Mouse (Mus musculus) lung, postnatal 36 days (tissue): ENCODE results near the gene Stmnd1.
"Not testable (repeated sequence)": the region's sequence is repeated elsewhere in the genome, so short reads cannot be mapped to it uniquely, and the experiment has no call there.

Source experiments
- DNase-seq: peaks from one replicate; pipeline ENCODE4 v3.0.0; 2022; ENCODE audit warnings: mixed read lengths

The Stmnd1 gene

GRCm38 (mm10) chr13:46290537-46290936 is 17.0 kb downstream of the Stmnd1 start:
- DNase-seq, result no peak

GRCm38 (mm10) chr13:46294365-46294764 is 20.8 kb downstream of the Stmnd1 start:
- no peak for DNase-seq

DNA sequence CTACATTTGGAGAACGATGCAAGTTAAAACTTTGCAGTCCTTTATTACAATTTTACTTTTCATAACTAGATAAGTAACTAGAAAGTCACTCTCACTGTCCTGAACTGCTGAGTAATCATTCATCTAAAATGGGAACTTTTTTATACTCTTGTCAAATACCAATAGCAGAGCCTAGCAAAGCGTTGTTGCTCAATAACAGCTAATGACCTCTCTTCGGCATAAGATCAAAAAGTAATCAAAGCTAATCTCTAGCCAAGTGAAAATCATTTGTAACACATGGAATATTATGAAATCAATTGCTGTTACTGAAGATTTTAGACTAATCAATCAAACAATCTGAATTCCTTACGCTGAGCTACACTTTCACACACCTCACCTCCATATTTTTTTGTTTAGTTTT is 24.2 kb downstream of the Stmnd1 start:
- no peak for DNase-seq

- DNase-seq, result peak; percentile 80
These were observed 37.3 kb downstream of the Stmnd1 start for GRCm38 (mm10) chr13:46310790-46311189.

DNA sequence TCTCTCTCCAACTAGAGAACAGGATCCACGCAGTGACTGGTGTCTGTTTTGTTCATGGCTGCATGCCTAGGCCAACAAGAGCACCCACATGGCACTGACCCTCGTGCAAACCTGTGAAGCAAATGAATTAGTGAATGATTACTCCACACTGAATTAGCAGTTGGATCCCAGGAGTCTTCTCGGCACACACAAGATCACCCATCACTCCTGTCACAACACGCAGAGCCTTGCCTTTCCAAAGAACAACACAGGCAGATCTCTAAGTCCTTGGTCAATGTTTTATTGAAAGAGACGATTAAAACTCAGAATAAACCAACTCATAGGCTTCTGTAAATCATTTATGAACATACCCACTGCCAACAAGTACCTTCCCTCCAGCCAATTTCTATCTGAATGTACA is 39.7 kb downstream of the Stmnd1 start:
- DNase-seq, result no peak

DNA sequence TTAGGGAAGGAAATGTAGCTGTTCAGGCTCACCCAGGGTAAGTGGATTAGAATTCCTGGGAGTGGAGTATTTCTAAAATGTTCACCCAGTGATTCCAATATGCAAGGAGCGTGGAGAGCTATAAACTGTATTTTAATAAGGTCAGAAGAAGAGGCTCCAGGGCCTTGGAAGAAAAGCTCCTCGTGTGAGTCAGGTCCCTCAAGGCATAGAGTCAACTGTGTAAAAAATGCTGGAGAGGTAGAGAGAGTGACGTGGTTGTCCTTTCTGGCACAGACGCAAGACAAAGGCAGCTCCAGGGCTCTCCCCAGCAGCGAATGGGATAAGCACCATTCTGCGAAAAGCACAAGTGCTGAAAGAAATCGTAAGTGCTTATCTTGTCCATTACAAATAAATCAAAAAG is 41.6 kb downstream of the Stmnd1 start:
- DNase-seq, result no peak

DNA sequence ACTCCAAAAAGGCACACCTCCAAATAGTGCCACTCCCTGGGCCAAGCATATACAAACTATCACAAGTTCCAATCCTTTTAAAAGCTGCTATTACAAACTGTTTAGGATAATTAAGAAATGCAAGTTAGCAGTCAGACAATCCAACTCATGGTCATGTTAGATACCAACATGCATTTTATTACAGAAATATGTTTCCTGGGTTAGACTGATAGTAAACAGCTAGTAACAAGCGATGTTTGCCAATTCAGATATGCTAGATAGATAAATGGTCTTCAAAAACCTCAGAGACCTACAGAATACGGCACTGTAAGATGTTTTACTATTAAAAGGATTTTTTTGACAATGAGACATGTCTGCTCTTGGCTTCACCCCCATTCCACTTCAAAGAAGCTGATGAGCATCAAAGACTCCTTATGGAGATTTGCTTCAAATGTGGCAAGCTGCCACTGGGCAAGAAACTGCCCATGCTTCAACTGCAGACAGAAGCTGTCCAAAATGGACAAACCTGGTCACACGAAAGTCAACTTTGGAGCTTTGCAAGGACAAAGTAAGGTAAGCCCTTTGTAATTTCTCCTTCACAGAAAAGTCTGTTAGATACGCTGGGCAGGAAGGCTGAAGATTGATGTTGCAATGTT is 52.9 kb downstream of the Stmnd1 start:
- no peak for DNase-seq

DNA sequence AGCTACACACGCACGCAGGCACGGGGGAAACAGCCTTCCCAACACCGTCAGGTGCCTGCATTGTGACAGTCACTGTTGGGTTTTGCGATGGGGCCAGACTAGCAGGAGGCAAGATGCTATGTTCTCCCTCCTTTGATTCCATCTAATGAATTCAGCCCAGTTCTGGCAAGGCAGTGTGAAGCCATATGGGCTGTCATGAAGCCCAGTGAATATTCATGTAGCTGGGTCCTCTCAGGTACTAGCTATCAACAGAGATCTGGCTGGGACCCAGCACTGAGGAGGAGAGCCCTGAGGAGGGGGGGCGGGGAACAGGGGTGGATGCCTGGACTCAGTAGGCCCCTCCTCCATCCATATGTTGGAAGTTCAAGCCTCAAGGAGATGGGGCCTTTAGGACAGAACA is 61.5 kb downstream of the Stmnd1 start:
- no peak for DNase-seq

- DNase-seq, result not testable (repeated sequence)
These were observed 62.8 kb downstream of the Stmnd1 start for GRCm38 (mm10) chr13:46336281-46336680.

- no peak for DNase-seq
These were observed 64.3 kb downstream of the Stmnd1 start for GRCm38 (mm10) chr13:46337791-46338190.

DNA sequence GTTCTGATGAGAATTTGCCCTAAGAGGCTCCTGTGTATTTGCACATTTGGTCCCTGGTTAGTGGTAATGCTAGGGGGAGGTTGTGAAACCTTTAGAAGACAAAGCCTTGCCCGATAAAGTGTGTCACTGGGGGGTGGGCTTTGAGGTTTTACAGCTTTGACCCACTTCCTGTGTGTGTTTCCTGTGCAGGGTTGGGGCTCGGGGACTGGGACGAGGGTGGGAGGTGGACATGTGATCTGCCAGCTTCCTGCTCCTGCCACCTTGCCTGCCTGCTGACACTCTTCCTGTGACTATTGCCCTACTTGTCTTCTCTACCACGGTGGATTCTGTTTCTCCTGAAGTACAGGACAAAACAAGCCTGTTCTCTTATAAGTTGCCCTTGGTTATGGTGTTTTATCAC is 66.4 kb downstream of the Stmnd1 start:
- peak; percentile 51 for DNase-seq

DNA sequence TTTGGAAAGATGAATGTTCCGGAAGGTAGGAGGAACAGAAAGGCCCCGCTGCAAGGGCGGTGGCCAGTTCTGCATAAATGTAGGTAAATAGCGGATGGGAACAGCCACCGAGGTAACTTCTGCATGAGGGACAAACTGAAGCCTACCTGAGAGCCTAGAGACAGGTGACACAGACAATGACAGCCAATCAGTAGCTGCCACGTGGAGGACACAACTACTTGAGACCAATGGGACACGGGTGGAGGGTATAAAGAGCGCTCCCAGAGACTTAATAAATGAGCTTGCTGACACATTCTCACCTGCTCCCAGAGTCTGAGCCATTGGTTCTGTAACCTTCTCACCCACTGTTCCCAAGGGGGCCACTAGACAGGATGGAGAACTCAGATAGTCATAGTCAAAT is 67.1 kb downstream of the Stmnd1 start:
- DNase-seq, result no peak

DNA sequence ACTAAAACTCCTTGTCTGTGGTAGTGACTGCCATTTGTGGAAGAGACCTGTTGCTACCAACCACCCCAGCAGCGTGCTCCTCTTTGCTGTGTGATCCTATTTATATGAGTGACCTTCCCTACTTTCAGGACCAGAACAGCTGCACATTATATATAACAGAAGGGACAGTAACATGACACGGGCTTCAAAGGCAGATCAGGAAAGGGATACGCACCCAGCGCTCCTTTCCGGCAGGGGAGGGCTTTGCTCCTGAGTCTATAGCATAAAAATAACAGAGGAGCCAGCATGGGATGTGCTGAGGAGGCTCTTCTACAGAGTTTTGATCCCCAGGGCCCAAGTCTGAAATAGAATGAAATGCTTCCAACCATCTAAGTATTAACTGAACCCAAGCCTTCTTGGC is 67.9 kb downstream of the Stmnd1 start:
- no peak for DNase-seq

- no peak for DNase-seq
These were observed 69.7 kb downstream of the Stmnd1 start for GRCm38 (mm10) chr13:46343226-46343625.

GRCm38 (mm10) chr13:46346830-46347512 is 73.5 kb downstream of the Stmnd1 start:
- DNase-seq, result no peak

DNA sequence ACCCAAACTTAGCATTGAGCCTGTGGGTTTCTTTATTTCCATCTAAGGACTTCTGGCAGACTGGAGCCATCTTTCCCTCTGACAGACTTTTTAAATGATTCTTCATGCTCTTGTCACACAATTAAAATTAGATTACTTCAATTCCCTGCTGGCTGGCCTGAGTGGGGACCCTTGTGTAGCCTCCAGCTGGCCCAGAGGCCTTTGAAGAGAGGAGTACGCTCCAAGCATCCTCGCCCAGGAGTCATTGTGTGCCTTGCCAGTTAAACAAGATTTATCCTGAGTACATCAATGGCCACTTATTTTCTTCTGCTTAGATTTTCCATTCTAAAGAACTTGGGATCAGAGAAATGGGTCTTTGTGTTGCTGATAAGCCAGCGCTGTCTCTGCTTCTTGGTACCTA is 76.1 kb downstream of the Stmnd1 start:
- no peak for DNase-seq
